ENCODE assay signal across 10 mouse cellular contexts in genomic region chr8:48220529-48221181, GRCm38 (mm10).
DNase-seq lines count a peak whose midpoint lies in the region; ATAC-seq lines count a peak whose summit lies in the region.
"Had no signal": no experiment of that assay in that cellular context is flagged by ENCODE, and none has a peak within 500 bp of the region (broad histone marks: within the 10 kb centered on the region; RNA-seq: fewer than 3 reads in every experiment).

No protein-coding gene starts in this region.

- H3K9me3 ChIP-seq in hindbrain, embryonic 14.5 days (ENCODE audit: control insufficient read depth, low read length): no peaks in the 10 kb centered on the region
- no peaks in the 10 kb centered on the region for H3K9me3 ChIP-seq in hindbrain, embryonic 12.5 days (replicated peaks)
- no peaks in the 10 kb centered on the region for H3K9me3 ChIP-seq in neural tube, embryonic 14.5 days (ENCODE audit: control insufficient read depth, low read length)
- H3K9me3 ChIP-seq in neural tube, embryonic 15.5 days (replicated peaks): no peaks in the 10 kb centered on the region
- H3K9me3 ChIP-seq in limb, embryonic 10.5 days (replicated peaks): no peaks in the 10 kb centered on the region

- intact Hi-C loops in heart, postnatal 10 days (cut with DNase I): loop anchor here (5.0 to 10.0 kb wide), 3 partner anchors 126 to 1607 kb away; partner anchors contain the start of gene Dctd

- no peak for ATAC-seq in hindbrain, embryonic 14.5 days (ENCODE audit: low FRiP score)
- ATAC-seq in hindbrain, embryonic 12.5 days (ENCODE audit: low FRiP score): no peak
- ATAC-seq in neural tube, embryonic 14.5 days (ENCODE audit: low read depth): peak; percentile 10; the same call in 1 of the 2 replicates
- ATAC-seq in neural tube, embryonic 15.5 days (ENCODE audit: low FRiP score): no peak

- H3K36me3 ChIP-seq in hindbrain, embryonic 14.5 days (replicated peaks; ENCODE audit: control insufficient read depth, insufficient read depth): no peaks in the 10 kb centered on the region
- no peaks in the 10 kb centered on the region for H3K36me3 ChIP-seq in hindbrain, embryonic 12.5 days
- no peaks in the 10 kb centered on the region for H3K36me3 ChIP-seq in neural tube, embryonic 14.5 days (ENCODE audit: control insufficient read depth, insufficient read depth, low read length)
- H3K36me3 ChIP-seq in neural tube, embryonic 15.5 days: no peaks in the 10 kb centered on the region
- H3K36me3 ChIP-seq in limb, embryonic 10.5 days: no peaks in the 10 kb centered on the region

- no peak overlapping the region for H3K9ac ChIP-seq in hindbrain, embryonic 14.5 days
- H3K9ac ChIP-seq in hindbrain, embryonic 12.5 days: no peak overlapping the region
- H3K9ac ChIP-seq in neural tube, embryonic 14.5 days (replicated peaks; ENCODE audit: low read depth, low read length): no peak overlapping the region
- no peak overlapping the region for H3K9ac ChIP-seq in neural tube, embryonic 15.5 days (replicated peaks)

- H3K4me1 ChIP-seq in hindbrain, embryonic 14.5 days (replicated peaks; ENCODE audit: control insufficient read depth, insufficient read depth, low read length): peaks cover 19% of the 10 kb centered on the region
- peaks cover 12% of the 10 kb centered on the region for H3K4me1 ChIP-seq in hindbrain, embryonic 12.5 days
- H3K4me1 ChIP-seq in neural tube, embryonic 14.5 days (ENCODE audit: control insufficient read depth, insufficient read depth, low read length): peaks cover 14% of the 10 kb centered on the region; the same call in 1 of the 2 replicates
- H3K4me1 ChIP-seq in neural tube, embryonic 15.5 days: peaks cover 28% of the 10 kb centered on the region
- H3K4me1 ChIP-seq in limb, embryonic 10.5 days: peaks cover 49% of the 10 kb centered on the region

- 0 out of 2 replicates have a peak, but pooled peaks cover 6% of the 10 kb centered on the region for H3K27me3 ChIP-seq in hindbrain, embryonic 14.5 days (ENCODE audit: control insufficient read depth, insufficient read depth, low read length)
- H3K27me3 ChIP-seq in hindbrain, embryonic 12.5 days: peaks cover 11% of the 10 kb centered on the region
- H3K27me3 ChIP-seq in neural tube, embryonic 14.5 days (ENCODE audit: control insufficient read depth, insufficient read depth, low read length): peaks cover 3% of the 10 kb centered on the region; the same call in 1 of the 2 replicates
- H3K27me3 ChIP-seq in neural tube, embryonic 15.5 days (replicated peaks): peaks cover 17% of the 10 kb centered on the region
- peaks cover 18% of the 10 kb centered on the region for H3K27me3 ChIP-seq in limb, embryonic 10.5 days (ENCODE audit: low read depth, poor library complexity, severe bottlenecking)

- 69% methylated on average over 25 of the region's 25 CpGs for WGBS in hindbrain, embryonic 14.5 days
- WGBS in hindbrain, embryonic 12.5 days: 70% methylated on average over 25 of the region's 25 CpGs
- 52% methylated on average over 25 of the region's 25 CpGs for WGBS in neural tube, embryonic 14.5 days
- WGBS in neural tube, embryonic 15.5 days: 51% methylated on average over 25 of the region's 25 CpGs
- WGBS in limb, embryonic 10.5 days: 52% methylated on average over 25 of the region's 25 CpGs

- DNase-seq in hindbrain, embryonic 14.5 days (ENCODE audit: low spot score): peak; percentile 55
- DNase-seq in limb, embryonic 10.5 days (ENCODE audit: low spot score): peak; percentile 72
- no peak for DNase-seq in urinary bladder, postnatal 25 days (ENCODE audit: low spot score)
- DNase-seq in urinary bladder, postnatal 36 days (ENCODE audit: low spot score in 2 of 2): no peak
- no peak for DNase-seq in heart, postnatal 10 days
- DNase-seq: gastrocnemius, postnatal 36 days; lung, adult 18-20 months had no signal

- H3K4me3 ChIP-seq in hindbrain, embryonic 14.5 days (replicated peaks; ENCODE audit: low read length): no peak overlapping the region
- no peak overlapping the region for H3K4me3 ChIP-seq in hindbrain, embryonic 12.5 days
- no peak overlapping the region for H3K4me3 ChIP-seq in neural tube, embryonic 14.5 days (ENCODE audit: low read depth, low read length)
- no peak overlapping the region for H3K4me3 ChIP-seq in neural tube, embryonic 15.5 days (replicated peaks)
- H3K4me3 ChIP-seq in limb, embryonic 10.5 days: peak overlapping the region; percentile 46; the same call in 1 of the 2 replicates

- no peak overlapping the region for H3K4me2 ChIP-seq in hindbrain, embryonic 14.5 days (replicated peaks)
- H3K4me2 ChIP-seq in hindbrain, embryonic 12.5 days (replicated peaks): no peak overlapping the region
- no peak overlapping the region for H3K4me2 ChIP-seq in neural tube, embryonic 14.5 days (ENCODE audit: low read depth, low read length)
- no peak overlapping the region for H3K4me2 ChIP-seq in neural tube, embryonic 15.5 days

- no peak overlapping the region for H3K27ac ChIP-seq in hindbrain, embryonic 14.5 days
- H3K27ac ChIP-seq in hindbrain, embryonic 12.5 days: no peak overlapping the region
- no peak overlapping the region for H3K27ac ChIP-seq in neural tube, embryonic 14.5 days (ENCODE audit: low read depth, low read length)
- H3K27ac ChIP-seq in neural tube, embryonic 15.5 days (replicated peaks): no peak overlapping the region
- H3K27ac ChIP-seq in limb, embryonic 10.5 days: peak overlapping the region; percentile 68

Comparison
In these comparisons a context has a peak if more than half of its experiments do, and no peak if none do; other contexts are left out.
1. DNase-seq: peak in hindbrain, embryonic 14.5 days (single experiment) and limb, embryonic 10.5 days (single experiment); none in urinary bladder, postnatal 25 days (single experiment), urinary bladder, postnatal 36 days (0 of 2) and heart, postnatal 10 days (0 of 2).